Mouse (Mus musculus) ovary, postnatal 36 days (tissue): ENCODE data around the gene Snhg11.
A peak's percentile ranks its signal among the peaks of the same experiment; 100 is the strongest.
"Not testable (repeated sequence)": the region's sequence is repeated elsewhere in the genome, so short reads cannot be mapped to it uniquely, and the experiment has no call there.

Experiments used
- DNase-seq: peaks from one replicate; pipeline ENCODE4 v3.0.0; 2022; ENCODE audit warnings: low spot score, mixed read lengths

Gene Snhg11

GRCm38 (mm10) chr2:158369474-158370172, 5.8 kb upstream of the Snhg11 start:
- DNase-seq = no peak

- peak; percentile 44 for DNase-seq
Observed at GRCm38 (mm10) chr2:158370173-158370550, 5.3 kb upstream of the Snhg11 start.

GRCm38 (mm10) chr2:158373061-158373460, 2.4 kb upstream of the Snhg11 start:
- no peak for DNase-seq

DNA sequence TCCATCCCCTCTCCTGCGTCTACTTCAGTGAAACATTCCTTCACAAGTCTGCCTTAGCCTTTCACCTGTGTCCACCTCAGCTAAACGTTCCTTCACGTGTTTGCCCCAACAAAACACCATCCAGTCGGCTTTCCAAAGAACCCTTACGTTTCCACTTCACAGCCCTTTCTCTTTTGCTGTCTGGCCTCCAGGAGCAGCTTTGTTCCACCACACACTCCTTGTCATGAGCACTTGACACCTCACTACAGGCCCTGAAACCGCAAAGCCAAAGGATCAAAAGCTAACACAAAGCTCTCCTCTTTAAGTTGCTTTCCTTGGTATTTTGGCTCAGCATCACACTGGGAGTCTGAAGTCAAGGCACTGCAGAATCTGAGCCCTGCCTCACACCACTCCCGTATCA, 1.9 kb upstream of the Snhg11 start:
- DNase-seq = no peak

GRCm38 (mm10) chr2:158376123-158376687, 767 bp downstream of the Snhg11 start:
- no peak for DNase-seq

- no peak for DNase-seq
Observed at GRCm38 (mm10) chr2:158376798-158377197, 1.4 kb downstream of the Snhg11 start.

DNA sequence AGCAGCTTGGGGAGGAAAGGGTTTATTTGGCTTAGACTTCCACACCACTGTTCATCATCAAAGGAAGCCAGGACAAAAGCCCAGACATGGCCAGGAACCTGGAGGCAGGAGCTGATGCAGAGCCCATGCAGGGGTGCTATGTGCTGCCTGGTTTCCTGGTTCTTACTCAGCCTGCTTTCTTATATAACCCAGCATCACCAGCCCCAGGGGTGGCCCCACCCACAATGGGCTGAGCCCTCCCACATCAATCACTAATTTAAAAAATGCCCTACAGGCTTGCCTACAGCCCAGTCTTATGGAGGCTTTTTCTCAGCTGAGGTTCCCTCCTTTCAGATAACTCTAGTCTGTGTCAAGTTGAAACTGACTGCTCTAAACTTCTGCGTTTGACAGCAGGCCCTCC, 2.4 kb downstream of the Snhg11 start:
- DNase-seq = no peak

DNA sequence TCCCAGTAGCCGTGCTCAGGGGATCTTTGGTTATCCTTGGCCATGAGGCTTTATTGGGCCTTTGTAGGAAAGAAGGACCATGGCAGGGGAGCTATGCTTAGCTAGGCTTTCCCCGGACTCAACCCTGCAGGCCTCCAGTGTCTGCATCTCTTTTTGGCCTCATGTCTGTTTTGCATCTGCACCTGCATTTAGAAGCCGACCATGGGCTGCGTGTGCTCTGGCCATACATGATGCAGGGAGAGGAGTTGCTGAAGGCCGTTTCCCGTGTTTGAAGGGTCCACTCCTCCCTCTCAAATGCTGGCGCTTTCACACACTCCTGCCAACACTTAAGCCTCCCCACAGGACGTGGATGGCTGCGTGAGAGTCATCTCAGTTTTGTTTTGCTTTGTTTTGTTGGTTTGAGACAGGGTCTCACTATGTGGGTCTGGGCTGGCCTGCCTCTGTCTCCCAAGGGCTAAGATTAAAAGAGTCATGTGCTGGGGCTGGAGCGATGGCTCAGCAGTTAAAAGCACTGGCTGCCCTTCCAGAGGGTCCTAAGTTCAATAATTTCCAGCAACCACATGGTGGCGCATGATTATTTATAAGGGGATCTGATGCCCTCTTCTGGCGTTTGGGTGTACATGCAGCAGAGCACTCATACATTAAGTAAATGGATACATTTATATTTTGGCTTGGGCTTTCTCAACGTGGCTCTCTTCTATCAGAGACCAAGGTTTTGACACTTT, 4.1 kb downstream of the Snhg11 start:
- DNase-seq = no peak

DNA sequence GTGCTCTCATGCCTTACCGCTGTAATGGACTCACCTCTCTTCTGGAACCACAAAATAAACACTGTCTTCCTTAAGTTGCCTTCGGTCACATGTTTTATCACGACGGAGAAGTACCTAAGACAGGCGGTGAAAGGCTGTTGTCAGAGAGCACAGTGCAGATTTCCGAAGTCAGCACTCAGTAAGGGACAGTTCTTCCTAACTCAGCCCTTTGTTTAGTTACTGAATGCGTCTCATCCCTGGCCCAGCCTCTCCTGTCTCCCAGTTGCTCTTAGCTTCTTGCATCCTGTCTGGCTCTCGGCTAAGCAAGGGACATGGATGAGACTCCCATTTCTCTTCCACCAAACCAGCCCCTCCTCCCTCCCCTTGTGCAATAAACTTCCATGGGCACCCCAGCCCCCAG, 10.6 kb downstream of the Snhg11 start:
- DNase-seq = no peak

GRCm38 (mm10) chr2:158389421-158389820, 14.0 kb downstream of the Snhg11 start:
- no peak for DNase-seq

- no peak for DNase-seq
Observed at GRCm38 (mm10) chr2:158396369-158396768, 20.9 kb downstream of the Snhg11 start.

DNA sequence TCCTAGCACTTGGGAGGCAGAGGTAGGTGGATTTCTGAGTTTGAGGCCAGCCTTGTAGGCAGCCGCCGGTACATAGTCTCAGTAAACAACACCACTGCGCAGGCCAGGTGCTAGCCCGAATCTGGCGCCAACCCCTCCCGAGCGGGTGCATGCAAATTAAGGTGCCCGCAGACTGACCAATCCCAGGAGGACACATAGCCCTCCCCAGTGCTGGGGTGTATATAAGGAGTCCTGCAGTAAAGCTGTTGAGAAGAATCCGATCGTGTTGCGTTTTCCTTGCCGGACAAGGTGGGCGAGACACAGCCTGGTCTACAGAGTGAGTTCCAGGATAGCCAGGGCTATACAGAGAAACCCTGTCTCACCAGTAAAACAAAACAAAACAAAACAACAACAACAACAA, 21.7 kb downstream of the Snhg11 start:
- DNase-seq = not testable (repeated sequence)

- DNase-seq = no peak
Observed at GRCm38 (mm10) chr2:158402915-158403314, 27.5 kb downstream of the Snhg11 start.

DNA sequence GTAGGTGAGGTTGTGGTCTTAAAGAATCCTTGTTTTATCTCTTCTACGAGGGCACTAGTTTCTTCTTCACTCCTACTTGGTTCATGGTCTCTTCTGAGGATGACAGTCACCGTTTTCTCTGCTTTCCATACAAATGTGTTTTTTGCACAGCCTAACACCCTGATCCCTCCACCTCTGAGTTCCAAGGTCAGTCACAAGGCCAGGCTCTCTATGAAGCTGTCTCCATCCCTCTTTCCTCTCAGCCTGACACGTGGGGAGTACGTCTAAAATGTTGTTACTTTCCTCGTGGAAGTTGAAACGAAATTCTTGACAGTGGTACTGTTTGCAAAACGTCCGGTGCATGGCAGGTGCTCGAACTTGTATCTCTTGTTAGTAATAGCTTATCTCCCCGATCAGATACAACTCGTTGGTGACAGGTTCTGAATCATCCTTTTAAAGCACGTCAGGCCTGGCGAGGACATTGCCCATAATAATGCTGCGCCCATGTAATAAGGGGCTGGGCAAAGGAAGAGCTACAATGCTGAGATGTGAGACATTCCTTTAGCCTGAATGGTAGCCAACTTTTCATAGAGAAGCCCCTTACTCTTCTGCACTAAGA, 33.7 kb downstream of the Snhg11 start:
- DNase-seq = no peak

- DNase-seq = peak; percentile 99
Observed at GRCm38 (mm10) chr2:158409595-158410021, 34.2 kb downstream of the Snhg11 start, which contains the start of gene Ralgapb. TSS of gene Ralgapb (plus strand) at chr2:158409848.

- peak; percentile 45 for DNase-seq
Observed at GRCm38 (mm10) chr2:158410022-158411014, 34.9 kb downstream of the Snhg11 start.

DNA sequence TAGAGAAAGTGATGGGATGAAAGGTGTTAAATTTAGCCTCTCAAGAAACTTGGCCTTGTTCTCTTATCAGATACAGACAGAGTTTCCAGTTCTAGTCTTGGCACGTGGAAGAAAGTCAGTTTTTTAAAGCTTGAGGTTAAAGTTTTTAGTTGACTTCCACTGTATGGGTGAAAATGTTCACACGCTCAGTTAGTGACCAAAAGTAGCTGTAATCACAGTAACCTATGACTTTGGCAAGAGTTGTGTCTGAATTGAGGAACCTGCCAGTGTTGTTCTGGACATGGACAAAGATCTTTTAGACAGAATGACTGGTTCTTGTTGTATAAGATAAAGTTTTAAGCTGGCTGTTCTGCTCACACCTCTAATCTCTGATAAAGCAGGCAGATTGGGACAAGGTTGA, 37.8 kb downstream of the Snhg11 start:
- no peak for DNase-seq

- DNase-seq = no peak
Observed at GRCm38 (mm10) chr2:158415826-158416225, 40.4 kb downstream of the Snhg11 start.

GRCm38 (mm10) chr2:158418663-158419062, 43.2 kb downstream of the Snhg11 start:
- no peak for DNase-seq
